Mouse (Mus musculus) liver, postnatal 0 days (tissue): Measurements from ENCODE around the gene Cd99l2. TPM values are rescaled to one million over a fixed set of nuclear protein-coding genes. Genes with fewer than 3 reads are reported as not detected.
"Not testable (repeated sequence)": the region's sequence is repeated elsewhere in the genome, so short reads cannot be mapped to it uniquely, and the experiment has no call there.

Source experiments
- ATAC-seq: fragments of 200-750 bp; cut with Nextera tagmentation; 2 replicates; pipeline ENCODE4 v1.8.0; 2017; ENCODE audit warnings: mild to moderate bottlenecking, moderate library complexity
- DNase-seq: peaks from one replicate; pipeline ENCODE4 v3.0.0-alpha.2; 2016
- H3K27ac ChIP-seq: fragments of 300-500 bp; sonication (generic); 2 replicates; pipeline ENCODE4 v1.5.1; 2014; ENCODE audit warnings: antibody characterized with exemption, moderate library complexity, mild to moderate bottlenecking, low read depth
- H3K27me3 ChIP-seq: fragments of 300-500 bp; sonication (generic); 2 replicates; pipeline ENCODE4 v1.6.1; 2014; ENCODE audit warnings: low read length, control low read depth, mixed read lengths; ENCODE audit not compliant: insufficient read depth
- H3K36me3 ChIP-seq: fragments of 300-500 bp; sonication (generic); replicated peaks from 2 replicates; pipeline ENCODE4 v1.6.1; 2014; ENCODE audit warnings: mild to moderate bottlenecking, control low read depth, low read length, moderate library complexity, mixed read lengths; ENCODE audit not compliant: insufficient read depth
- H3K4me1 ChIP-seq: fragments of 300-500 bp; sonication (generic); 2 replicates; pipeline ENCODE4 v1.6.1; 2014; ENCODE audit warnings: antibody characterized with exemption, mild to moderate bottlenecking, control low read depth; ENCODE audit not compliant: insufficient read depth
- H3K4me2 ChIP-seq: fragments of 300-500 bp; sonication (generic); 2 replicates; pipeline ENCODE4 v1.6.1; 2014; ENCODE audit warnings: low read depth, mild to moderate bottlenecking, low read length, moderate library complexity, mixed read lengths
- H3K4me3 ChIP-seq: fragments of 300-500 bp; sonication (generic); 2 replicates; pipeline ENCODE4 v1.5.1; 2014; ENCODE audit warnings: low read depth, low read length
- H3K9ac ChIP-seq: fragments of 300-500 bp; sonication (generic); replicated peaks from 2 replicates; pipeline ENCODE4 v1.6.1; 2014; ENCODE audit warnings: mild to moderate bottlenecking, moderate library complexity
- H3K9me3 ChIP-seq: fragments of 300-500 bp; sonication (generic); 2 replicates; pipeline ENCODE4 v1.6.1; 2016; ENCODE audit warnings: mild to moderate bottlenecking, control low read depth, low read length, mixed read lengths
- CTCF ChIP-seq: sonication (generic); IDR thresholded peaks from 2 replicates; pipeline ENCODE4 v1.5.1; 2016; ENCODE audit warnings: antibody characterized with exemption, low read depth
- EP300 ChIP-seq: IDR thresholded peaks from 2 replicates; pipeline ENCODE4 v1.6.1; 2016; ENCODE audit warnings: antibody characterized with exemption, low read depth, mild to moderate bottlenecking
- WGBS: fragments of 180-500 bp; shearing (Covaris S2); extraction: QIAGEN DNeasy Blood & Tissue Kit; methylation state at CpG from one replicate; pipeline ENCODE4 v1.1.7; 2014; ENCODE audit not compliant: insufficient replicate concordance; 5-methylcytosine and 5-hydroxymethylcytosine counted together
- polyA plus RNA-seq: library from polyadenylated mRNA; unstranded; fragments of >200 nt; fragmentation: Nextera tagmentation; extraction: Ambion mirVana; gene quantifications from 2 replicates; pipeline ENCODE4 v1.2.1, GENCODE M21; 2015

Cd99l2 gene
- polyA plus RNA-seq, 1 experiment from 2014 or later = 6.2 TPM

DNA sequence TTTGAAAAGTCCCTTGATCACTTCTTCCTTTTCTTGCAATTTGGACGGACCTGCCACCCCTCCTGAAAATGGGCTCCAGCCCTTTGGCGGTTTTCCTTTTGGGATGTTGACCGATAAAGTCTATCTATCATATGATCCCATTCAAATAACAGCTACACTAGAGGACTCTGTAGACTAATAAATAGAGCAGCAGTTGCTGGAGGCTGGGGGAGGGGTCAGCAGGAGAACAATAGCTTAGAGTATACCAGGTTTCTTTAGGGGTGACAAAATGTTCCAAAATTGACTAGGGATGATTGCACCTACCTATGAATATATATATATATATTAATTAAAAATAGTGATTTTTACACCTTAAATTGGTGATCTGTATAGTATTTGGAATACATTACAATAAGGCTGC is 35.5 kb upstream of the Cd99l2 start:
- DNase-seq (no peak), ATAC-seq (no peak)
- no peak overlapping the region for H3K9ac ChIP-seq
- no peak overlapping the region for H3K27ac ChIP-seq
- H3K4me3 ChIP-seq = no peak overlapping the region
- 63% methylated on average over 3 of the region's 3 CpGs for WGBS
- TF ChIP-seq EP300 (no peak), CTCF (no peak)
- no peaks in the 10 kb centered on the region for H3K4me1 ChIP-seq
- 0 out of 2 replicates have a peak, but pooled peaks cover 3% of the 10 kb centered on the region for H3K27me3 ChIP-seq
- no peaks in the 10 kb centered on the region for H3K9me3 ChIP-seq
- no peak overlapping the region for H3K4me2 ChIP-seq
- no peaks in the 10 kb centered on the region for H3K36me3 ChIP-seq

DNA sequence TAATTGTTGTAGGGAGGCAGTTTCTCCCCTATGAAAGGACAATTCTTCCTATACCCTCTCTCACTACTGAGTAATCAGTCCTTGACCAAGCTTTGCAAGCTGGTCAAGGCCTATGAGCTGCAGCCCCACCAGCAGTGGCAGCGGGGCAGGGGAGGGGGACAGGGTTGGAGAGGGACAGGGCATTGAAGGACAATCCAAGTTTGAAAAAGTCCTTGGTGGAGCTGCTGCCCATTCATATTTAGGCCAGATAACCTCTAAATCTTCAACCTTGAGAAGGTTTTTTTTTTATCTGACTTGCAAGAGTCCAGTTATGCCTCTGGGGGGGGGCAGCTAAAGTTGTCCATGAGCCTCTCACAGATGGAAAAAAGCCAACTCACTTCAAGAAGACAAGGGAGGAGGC is 34.8 kb upstream of the Cd99l2 start:
- H3K4me3 ChIP-seq = no peak overlapping the region
- 0 out of 2 replicates have a peak, but pooled peaks cover under 1% of the 10 kb centered on the region for H3K27me3 ChIP-seq
- no peaks in the 10 kb centered on the region for H3K36me3 ChIP-seq
- no peaks in the 10 kb centered on the region for H3K4me1 ChIP-seq
- ATAC-seq (no peak), DNase-seq (no peak)
- no peak overlapping the region for H3K9ac ChIP-seq
- 69% methylated on average over 1 of the region's 1 CpGs for whole genome bisulfite sequencing
- no peak overlapping the region for H3K27ac ChIP-seq
- TF ChIP-seq EP300 = no peak
- TF ChIP-seq CTCF = no peak
- no peak overlapping the region for H3K4me2 ChIP-seq
- H3K9me3 ChIP-seq = no peaks in the 10 kb centered on the region

DNA sequence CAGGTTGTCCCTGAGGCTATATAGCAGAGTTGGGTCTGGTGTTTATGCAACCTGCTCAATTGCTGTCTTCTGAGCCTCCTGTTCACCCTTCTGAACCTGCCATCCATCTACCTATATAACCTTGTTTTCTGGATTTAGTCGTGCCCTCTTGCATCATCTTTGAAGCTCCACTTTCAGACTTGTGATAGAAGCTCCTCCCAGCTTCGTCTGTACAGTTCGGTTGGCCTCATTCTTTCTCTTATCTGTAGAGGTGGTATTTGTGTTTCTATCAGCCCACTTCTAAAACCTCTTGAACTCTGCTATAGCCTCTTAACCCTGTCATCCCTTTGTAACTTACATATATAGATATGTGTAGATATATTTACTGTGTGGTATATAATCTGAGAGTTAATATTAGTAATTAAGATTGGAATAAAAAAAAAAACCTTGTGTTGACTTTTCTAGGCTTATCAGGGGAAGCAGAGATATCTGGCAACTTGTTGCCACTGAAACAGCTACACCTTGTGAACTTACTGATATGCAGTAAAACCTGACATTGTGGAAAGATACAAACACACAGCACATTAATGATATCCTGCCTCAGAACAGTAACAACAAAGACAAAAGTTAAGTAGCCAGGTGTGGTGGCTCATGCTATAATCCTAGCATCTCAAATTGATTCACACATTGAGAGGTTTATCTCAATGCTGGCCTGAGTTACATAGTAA is 33.1 kb upstream of the Cd99l2 start:
- no peak overlapping the region for H3K4me3 ChIP-seq
- no peak overlapping the region for H3K27ac ChIP-seq
- 0 out of 2 replicates have a peak, but pooled peaks cover 3% of the 10 kb centered on the region for H3K27me3 ChIP-seq
- WGBS = 28% methylated on average over 3 of the region's 3 CpGs
- no peaks in the 10 kb centered on the region for H3K9me3 ChIP-seq
- DNase-seq = no peak
- H3K9ac ChIP-seq = no peak overlapping the region
- no peak for TF ChIP-seq CTCF
- no peak for TF ChIP-seq EP300
- H3K4me1 ChIP-seq = no peaks in the 10 kb centered on the region
- no peak overlapping the region for H3K4me2 ChIP-seq
- no peak for ATAC-seq
- H3K36me3 ChIP-seq = no peaks in the 10 kb centered on the region

DNA sequence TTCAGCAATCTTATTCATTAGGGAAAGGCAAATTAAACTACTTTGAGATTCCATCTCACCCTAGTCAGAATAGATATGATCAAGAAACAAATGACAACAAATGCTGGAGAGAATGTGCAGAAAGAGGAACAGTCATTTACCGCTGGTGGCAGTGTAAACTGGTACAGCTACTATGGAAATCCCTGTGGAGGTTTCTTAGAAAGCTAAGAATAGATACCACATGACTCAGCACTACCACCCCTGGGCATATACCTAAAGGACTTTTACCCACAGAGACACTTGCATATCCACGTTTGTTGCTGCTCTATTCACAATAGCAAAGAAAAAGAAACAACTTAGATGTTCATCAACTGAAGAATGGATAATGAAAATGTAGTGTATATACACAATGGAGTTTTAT is 31.7 kb upstream of the Cd99l2 start:
- ATAC-seq (no peak), DNase-seq (no peak)
- TF ChIP-seq EP300 (no peak), CTCF (no peak)
- H3K9ac ChIP-seq = no peak overlapping the region
- no peaks in the 10 kb centered on the region for H3K9me3 ChIP-seq
- H3K4me1 ChIP-seq = no peaks in the 10 kb centered on the region
- H3K4me2 ChIP-seq = no peak overlapping the region
- no peak overlapping the region for H3K4me3 ChIP-seq
- H3K27me3 ChIP-seq = 0 out of 2 replicates have a peak, but pooled peaks cover 3% of the 10 kb centered on the region
- 49% methylated on average over 2 of the region's 2 CpGs for WGBS
- H3K27ac ChIP-seq = no peak overlapping the region
- H3K36me3 ChIP-seq = no peaks in the 10 kb centered on the region

DNA sequence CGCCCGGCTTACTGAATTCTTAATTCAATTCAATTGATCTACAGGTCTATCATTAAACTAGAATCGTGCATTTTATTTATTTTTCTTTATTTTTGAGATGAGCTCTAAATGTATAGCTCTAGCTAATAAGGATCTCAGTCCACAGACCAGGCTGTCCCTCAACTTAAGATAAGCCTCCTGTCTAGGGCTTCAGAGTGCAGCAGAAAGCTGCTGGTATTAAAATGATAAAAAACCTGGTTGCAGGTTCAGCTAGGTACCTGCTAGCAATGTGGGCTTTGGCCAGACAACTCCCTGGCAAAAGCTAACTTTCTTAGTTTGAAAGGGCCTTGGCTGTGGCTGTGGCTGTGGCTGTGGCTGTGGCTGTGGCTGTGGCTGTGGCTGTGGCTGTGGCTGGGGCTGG is 30.2 kb upstream of the Cd99l2 start:
- 0 out of 2 replicates have a peak, but pooled peaks cover 3% of the 10 kb centered on the region for H3K27me3 ChIP-seq
- no peaks in the 10 kb centered on the region for H3K9me3 ChIP-seq
- no peak for DNase-seq
- H3K4me1 ChIP-seq = no peaks in the 10 kb centered on the region
- TF ChIP-seq EP300 (no peak), CTCF (no peak)
- no peak for ATAC-seq
- H3K36me3 ChIP-seq = no peaks in the 10 kb centered on the region
- 88% methylated on average over 3 of the region's 3 CpGs for WGBS
- no peak overlapping the region for H3K4me2 ChIP-seq
- H3K9ac ChIP-seq = no peak overlapping the region
- no peak overlapping the region for H3K27ac ChIP-seq
- H3K4me3 ChIP-seq = no peak overlapping the region

DNA sequence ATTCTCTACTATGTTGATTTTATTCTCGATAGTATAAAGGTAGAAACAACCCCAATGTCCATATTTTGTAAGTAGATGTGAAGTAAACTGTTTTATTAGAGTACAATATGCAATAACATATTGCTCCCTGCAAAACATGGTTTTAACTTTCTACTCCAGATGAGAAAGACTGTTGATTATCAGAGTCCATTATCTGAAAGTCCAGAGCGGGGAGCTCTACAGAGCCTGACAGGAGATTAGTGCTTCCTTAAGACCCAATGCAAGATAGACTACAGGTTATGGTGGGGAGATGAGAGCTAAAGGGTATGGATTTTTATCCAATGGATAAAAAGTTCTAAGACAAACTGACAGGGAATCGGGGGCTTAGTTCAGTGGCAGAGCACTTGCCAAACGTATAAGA is 26.6 kb upstream of the Cd99l2 start:
- WGBS = 60% methylated on average over 4 of the region's 4 CpGs
- Histone ChIP-seq H3K9ac (no peak overlapping the region), H3K4me3 (no peak overlapping the region), H3K27ac (no peak overlapping the region), H3K27me3 (0 out of 2 replicates have a peak, but pooled peaks cover 3% of the 10 kb centered on the region), H3K9me3 (no peaks in the 10 kb centered on the region), H3K36me3 (no peaks in the 10 kb centered on the region), H3K4me1 (no peaks in the 10 kb centered on the region), H3K4me2 (no peak overlapping the region)
- TF ChIP-seq EP300 (peak; percentile 47; the same call in 1 of the 2 replicates), CTCF (no peak)
- ATAC-seq (no peak), DNase-seq (no peak)

DNA sequence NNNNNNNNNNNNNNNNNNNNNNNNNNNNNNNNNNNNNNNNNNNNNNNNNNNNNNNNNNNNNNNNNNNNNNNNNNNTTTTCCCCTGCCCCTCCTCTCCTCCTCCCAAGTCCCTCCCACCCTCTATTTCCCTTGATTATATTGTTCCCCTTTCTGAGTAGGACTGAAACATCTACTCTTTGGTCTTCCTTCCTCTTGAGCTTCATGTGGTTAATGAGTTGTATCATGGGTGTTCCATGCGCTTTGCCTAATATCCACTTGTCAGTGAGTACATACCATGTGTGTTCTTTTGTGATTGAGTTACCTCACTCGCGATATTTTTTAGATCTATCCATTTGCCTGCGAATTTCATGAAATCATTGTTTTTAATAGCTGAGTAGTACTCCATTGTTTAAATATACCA is 13.9 kb upstream of the Cd99l2 start:
- not testable (repeated sequence) for H3K4me2 ChIP-seq, H3K27ac ChIP-seq, H3K9ac ChIP-seq, H3K27me3 ChIP-seq, ATAC-seq, H3K4me1 ChIP-seq, DNase-seq, H3K36me3 ChIP-seq, H3K9me3 ChIP-seq, H3K4me3 ChIP-seq
- 83% methylated on average over 4 of the region's 4 CpGs for WGBS
